Mouse (Mus musculus) lung, postnatal 0 days (tissue): Measurements from ENCODE around the gene Mlycd. TPM values are rescaled to one million over a fixed set of nuclear protein-coding genes. Genes with fewer than 3 reads are reported as not detected.

Experiments
- ATAC-seq: fragments of 200-750 bp; cut with Nextera tagmentation; 2 replicates; pipeline ENCODE4 v1.8.0; 2017; ENCODE audit warnings: moderate library complexity
- DNase-seq: peaks from one replicate; pipeline ENCODE4 v3.0.0-alpha.2; 2016; ENCODE audit warnings: low spot score
- H3K27ac ChIP-seq: fragments of 300-500 bp; sonication (generic); 2 replicates; pipeline ENCODE4 v1.5.1; 2014; ENCODE audit warnings: antibody characterized with exemption, mild to moderate bottlenecking, low read length, mixed read lengths
- H3K27me3 ChIP-seq: fragments of 300-500 bp; sonication (generic); replicated peaks from 2 replicates; pipeline ENCODE4 v1.6.1; 2014; ENCODE audit warnings: low read length, mixed read lengths; ENCODE audit not compliant: insufficient read depth
- H3K36me3 ChIP-seq: fragments of 300-500 bp; sonication (generic); 2 replicates; pipeline ENCODE4 v1.6.1; 2014; ENCODE audit warnings: low read length, mixed read lengths; ENCODE audit not compliant: insufficient read depth
- H3K4me1 ChIP-seq: fragments of 300-500 bp; sonication (generic); 2 replicates; pipeline ENCODE4 v1.6.1; 2014; ENCODE audit warnings: antibody characterized with exemption, low read depth, low read length, mixed read lengths; ENCODE audit not compliant: insufficient read depth
- H3K4me2 ChIP-seq: fragments of 300-500 bp; sonication (generic); replicated peaks from 2 replicates; pipeline ENCODE4 v1.6.1; 2014; ENCODE audit warnings: low read depth, mild to moderate bottlenecking, low read length, moderate library complexity, mixed read lengths
- H3K4me3 ChIP-seq: fragments of 300-500 bp; sonication (generic); 2 replicates; pipeline ENCODE4 v1.5.1; 2014; ENCODE audit warnings: low read depth, low read length
- H3K9ac ChIP-seq: fragments of 300-500 bp; sonication (generic); replicated peaks from 2 replicates; pipeline ENCODE4 v1.6.1; 2014; ENCODE audit warnings: low read depth, mild to moderate bottlenecking
- H3K9me3 ChIP-seq: fragments of 300-500 bp; sonication (generic); 2 replicates; pipeline ENCODE4 v1.6.1; 2016; ENCODE audit warnings: low read length, mixed read lengths
- CTCF ChIP-seq: IDR thresholded peaks from 2 replicates; pipeline ENCODE4 v1.5.1; 2016; ENCODE audit warnings: antibody characterized with exemption, mild to moderate bottlenecking
- EP300 ChIP-seq: IDR thresholded peaks from 2 replicates; pipeline ENCODE4 v1.6.1; 2016; ENCODE audit warnings: antibody characterized with exemption, mild to moderate bottlenecking, control low read depth
- WGBS: fragments of 180-500 bp; shearing (Covaris S2); extraction: QIAGEN DNeasy Blood & Tissue Kit; methylation state at CpG from one replicate; pipeline ENCODE4 v1.1.7; 2014; 5-methylcytosine and 5-hydroxymethylcytosine counted together
- polyA plus RNA-seq: library from polyadenylated mRNA; unstranded; fragments of >200 nt; fragmentation: Nextera tagmentation; extraction: Ambion mirVana; gene quantifications from 2 replicates; pipeline ENCODE4 v1.2.1, GENCODE M21; 2015

Mlycd gene
- polyA plus RNA-seq, 1 experiment from 2014 or later, result 19.1 TPM

DNA sequence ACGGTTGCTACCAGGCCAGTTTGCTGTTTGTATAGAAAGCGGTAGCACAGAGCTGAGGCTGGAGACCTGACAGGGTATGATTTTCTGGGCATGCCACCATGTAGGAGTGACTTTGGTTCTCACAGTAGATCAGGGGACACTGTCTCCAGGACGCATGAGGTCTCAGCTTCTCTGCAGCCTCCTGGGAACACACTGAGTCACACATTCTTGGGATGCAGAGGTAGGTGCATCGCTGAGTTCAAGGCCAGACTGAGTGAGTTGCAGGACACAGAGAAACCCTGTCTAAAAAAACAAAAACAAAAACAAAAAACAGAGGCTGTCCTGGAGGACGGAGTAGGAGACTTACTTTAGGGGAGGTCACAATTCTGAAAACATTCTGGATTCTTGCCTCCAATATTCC lies 58.2 kb downstream of the Mlycd start:
- ATAC-seq, result no peak
- Histone ChIP-seq H3K4me3 (no peak overlapping the region), H3K4me1 (no peaks in the 10 kb centered on the region), H3K27ac (no peak overlapping the region), H3K9me3 (no peaks in the 10 kb centered on the region), H3K27me3 (peaks cover 10% of the 10 kb centered on the region; the same call in 1 of the 2 replicates), H3K36me3 (no peaks in the 10 kb centered on the region), H3K4me2 (no peak overlapping the region), H3K9ac (no peak overlapping the region)
- 87% methylated on average over 5 of the region's 5 CpGs for WGBS
- DNase-seq, result no peak
- TF ChIP-seq CTCF (no peak), EP300 (no peak)

DNA sequence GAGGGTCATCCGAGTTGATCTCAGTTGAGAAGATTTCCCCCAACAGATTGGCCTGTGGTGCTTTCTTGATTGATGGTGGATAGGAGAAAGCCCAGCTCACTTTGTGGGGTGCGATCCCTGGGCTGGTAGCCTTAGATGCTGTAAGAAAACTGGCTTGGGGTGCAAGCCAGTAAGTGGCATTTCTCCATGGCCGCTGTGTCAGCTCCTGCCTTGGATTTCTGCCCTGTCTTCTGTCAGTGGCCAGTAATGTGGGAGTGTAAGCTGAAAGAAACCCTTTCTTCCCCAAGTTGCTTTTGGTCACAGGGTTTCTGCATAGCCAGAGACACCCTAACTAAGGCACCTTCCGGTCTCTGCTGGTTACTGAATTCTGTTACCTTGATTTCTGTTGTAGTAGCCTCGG lies 61.4 kb downstream of the Mlycd start:
- no peak overlapping the region for H3K4me3 ChIP-seq
- no peak for DNase-seq
- 78% methylated on average over 5 of the region's 5 CpGs for whole genome bisulfite sequencing
- H3K4me2 ChIP-seq, result no peak overlapping the region
- no peak overlapping the region for H3K9ac ChIP-seq
- no peaks in the 10 kb centered on the region for H3K4me1 ChIP-seq
- H3K27ac ChIP-seq, result no peak overlapping the region
- H3K36me3 ChIP-seq, result no peaks in the 10 kb centered on the region
- no peaks in the 10 kb centered on the region for H3K9me3 ChIP-seq
- no peaks in the 10 kb centered on the region for H3K27me3 ChIP-seq
- TF ChIP-seq EP300 (no peak), CTCF (no peak)
- ATAC-seq, result no peak

DNA sequence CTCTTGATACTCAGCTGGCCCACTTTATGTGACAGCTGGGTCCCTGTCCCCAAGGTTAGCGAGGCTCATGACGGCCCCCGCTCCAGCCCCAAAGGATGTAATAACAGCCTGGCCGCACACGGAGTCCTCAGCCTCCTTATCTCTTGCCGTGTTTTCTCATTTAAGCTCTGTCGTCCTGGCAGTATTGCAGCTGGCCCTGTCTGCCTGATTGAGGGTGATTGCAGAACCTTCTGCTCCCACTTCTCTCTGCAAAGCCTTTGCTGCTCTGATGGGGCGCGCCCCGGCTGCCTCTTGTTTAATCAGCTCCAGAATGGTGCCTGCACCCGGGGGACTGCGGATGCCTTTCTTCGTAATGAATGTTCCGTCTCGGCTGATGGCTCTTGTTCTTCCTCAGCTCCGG lies 65.0 kb downstream of the Mlycd start:
- TF ChIP-seq CTCF (no peak), EP300 (no peak)
- ATAC-seq, result no peak
- Histone ChIP-seq H3K9ac (no peak overlapping the region), H3K4me3 (no peak overlapping the region), H3K4me2 (no peak overlapping the region), H3K36me3 (no peaks in the 10 kb centered on the region), H3K4me1 (no peaks in the 10 kb centered on the region), H3K27me3 (no peaks in the 10 kb centered on the region), H3K9me3 (no peaks in the 10 kb centered on the region), H3K27ac (no peak overlapping the region)
- no peak for DNase-seq
- WGBS, result 32% methylated on average over 16 of the region's 16 CpGs

Other genes with a start within 250 kb of the Mlycd start
- 313 and 315 TPM in 2 replicates for gene Hsbp1, start 50.4 kb upstream of the Mlycd start, polyA plus RNA-seq
- gene Osgin1, start 39.2 kb downstream of the Mlycd start, polyA plus RNA-seq, result 9.7 and 14.0 TPM in 2 replicates
- gene Necab2, start 51.8 kb downstream of the Mlycd start, polyA plus RNA-seq, result 1.2 and 1.8 TPM in 2 replicates
- gene Slc38a8, start 106.8 kb downstream of the Mlycd start, polyA plus RNA-seq, result not detected in 2 replicates
- 64.4 and 67.4 TPM in 2 replicates for gene Mbtps1, start 163.9 kb downstream of the Mlycd start, polyA plus RNA-seq
- gene Hsdl1, start 180.3 kb downstream of the Mlycd start, polyA plus RNA-seq, result 26.0 and 27.0 TPM in 2 replicates
- gene Dnaaf1, start 180.4 kb downstream of the Mlycd start, polyA plus RNA-seq, result 2.9 and 4.0 TPM in 2 replicates
- gene Taf1c, start 210.3 kb downstream of the Mlycd start, polyA plus RNA-seq, result 5.6 and 5.7 TPM in 2 replicates
- not detected in 2 replicates for gene Adad2, start 217.9 kb downstream of the Mlycd start, polyA plus RNA-seq
- 0.07 and 0.08 TPM in 2 replicates for gene Kcng4, start 240.8 kb downstream of the Mlycd start, polyA plus RNA-seq